Mouse (Mus musculus) forebrain, embryonic 11.5 days (tissue): Measurements from ENCODE around the gene Lrrtm1. TPM values are rescaled to one million over a fixed set of nuclear protein-coding genes. Genes with fewer than 3 reads are reported as not detected.
A peak's percentile ranks its signal among the peaks of the same experiment; 100 is the strongest.

ENCODE experiments used
- ATAC-seq: fragments of 200-750 bp; cut with Nextera tagmentation; replicated peaks from 2 replicates; pipeline ENCODE4 v1.8.0; 2017; ENCODE audit warnings: moderate TSS enrichment; ENCODE audit not compliant: low FRiP score
- DNase-seq: peaks from one replicate; pipeline ENCODE4 v3.0.0-alpha.2; 2017; ENCODE audit warnings: low spot score
- H3K27ac ChIP-seq: fragments of 300-500 bp; sonication (generic); 2 replicates; pipeline ENCODE4 v1.5.1; 2014; ENCODE audit warnings: low read depth, low read length
- H3K27me3 ChIP-seq: fragments of 300-500 bp; sonication (generic); 2 replicates; pipeline ENCODE4 v1.6.1; 2014; ENCODE audit warnings: mild to moderate bottlenecking, low read length, mixed read lengths; ENCODE audit not compliant: control insufficient read depth, insufficient read depth
- H3K36me3 ChIP-seq: fragments of 300-500 bp; sonication (generic); 2 replicates; pipeline ENCODE4 v1.6.1; 2014; ENCODE audit warnings: mild to moderate bottlenecking, low read length, moderate library complexity, mixed read lengths; ENCODE audit not compliant: control insufficient read depth, insufficient read depth
- H3K4me1 ChIP-seq: fragments of 300-500 bp; sonication (generic); replicated peaks from 2 replicates; pipeline ENCODE4 v1.6.1; 2014; ENCODE audit warnings: low read length, mixed read lengths; ENCODE audit not compliant: control insufficient read depth, insufficient read depth
- H3K4me2 ChIP-seq: fragments of 300-500 bp; sonication (generic); 2 replicates; pipeline ENCODE4 v1.6.1; 2014; ENCODE audit warnings: low read depth, mild to moderate bottlenecking, low read length, moderate library complexity, mixed read lengths; ENCODE audit not compliant: severe bottlenecking
- H3K4me3 ChIP-seq: fragments of 300-500 bp; sonication (generic); 2 replicates; pipeline ENCODE4 v1.5.1; 2014; ENCODE audit warnings: low read depth, low read length
- H3K9ac ChIP-seq: fragments of 300-500 bp; sonication (generic); 2 replicates; pipeline ENCODE4 v1.6.1; 2014; ENCODE audit warnings: low read length
- H3K9me3 ChIP-seq: fragments of 300-500 bp; sonication (generic); 2 replicates; pipeline ENCODE4 v1.6.1; 2016; ENCODE audit warnings: low read length, mixed read lengths; ENCODE audit not compliant: control insufficient read depth
- WGBS: fragments of 180-500 bp; shearing (Covaris S2); extraction: QIAGEN DNeasy Blood & Tissue Kit; methylation state at CpG from one replicate; pipeline ENCODE4 v1.1.7; 2014; 5-methylcytosine and 5-hydroxymethylcytosine counted together
- polyA plus RNA-seq: library from polyadenylated mRNA; unstranded; fragments of >200 nt; fragmentation: Nextera tagmentation; extraction: Ambion mirVana; gene quantifications from 2 replicates; pipeline ENCODE4 v1.2.1, GENCODE M21; 2014

Gene Lrrtm1
- polyA plus RNA-seq: 11.5 and 12.6 TPM in 2 replicates

DNA sequence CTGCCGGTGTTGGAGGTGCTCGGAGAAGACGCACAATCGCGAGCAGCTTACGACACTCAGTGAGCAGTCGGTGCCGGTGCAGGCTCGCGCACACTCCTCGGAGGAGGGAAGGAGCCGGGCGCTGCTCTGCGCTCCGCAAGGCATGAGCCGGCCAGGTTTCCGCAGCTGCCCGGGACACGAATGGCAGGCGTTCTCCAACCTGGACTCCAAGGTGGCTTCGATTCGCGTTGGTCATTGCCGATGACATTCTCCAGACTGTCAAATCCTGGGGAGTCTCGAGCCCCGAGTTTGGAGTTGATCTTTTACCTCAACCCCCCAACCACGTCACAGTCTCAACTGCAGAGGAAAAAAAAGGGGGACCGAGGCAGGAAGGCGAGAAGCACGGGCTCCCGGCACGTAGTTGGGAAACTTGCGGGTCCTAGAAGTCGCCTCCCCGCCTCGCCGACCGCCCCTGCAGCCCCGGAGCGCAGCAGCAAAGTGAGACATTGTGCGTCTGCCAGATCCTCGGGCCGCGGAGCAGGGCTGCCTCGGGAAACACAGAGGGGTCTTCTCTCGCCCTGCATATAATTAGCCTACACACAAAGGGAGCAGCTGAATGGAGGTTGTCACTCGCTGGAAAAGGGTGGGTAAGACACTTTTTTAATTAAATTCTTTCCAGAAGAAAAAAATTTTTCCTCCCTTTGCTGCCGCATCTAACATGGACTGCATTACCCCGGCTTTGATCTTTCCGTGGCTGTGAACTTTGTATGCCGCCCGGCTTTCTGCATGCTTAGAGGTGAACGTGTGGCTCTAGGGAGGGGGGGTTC is at the start of gene Lrrtm1:
Lrrtm1 (plus strand) TSS at position 89 of the 806 bp plus-strand sequence.
- Histone ChIP-seq H3K27ac (peak within 1 kb of the TSS; percentile 78), H3K4me1 (0 out of 2 replicates have a peak, but pooled peaks cover 3% of the 10 kb centered on the region), H3K9me3 (no peaks in the 10 kb centered on the region), H3K4me3 (peak within 1 kb of the TSS; percentile 47), H3K4me2 (peak within 1 kb of the TSS; percentile 78), H3K9ac (peak within 1 kb of the TSS; percentile 64), H3K36me3 (no peaks in the 10 kb centered on the region), H3K27me3 (peaks cover 15% of the 10 kb centered on the region)
- under 1% methylated on average over 53 of the region's 53 CpGs for WGBS
- DNase-seq (peak; percentile 86), ATAC-seq (peak; percentile 88)

GRCm38 (mm10) chr6:77196650-77197049 is 45.8 kb upstream of the Lrrtm1 start:
- no peaks in the 10 kb centered on the region for H3K27me3 ChIP-seq
- H3K36me3 ChIP-seq: no peaks in the 10 kb centered on the region
- H3K4me2 ChIP-seq: no peak overlapping the region
- no peak for DNase-seq
- WGBS: 90% methylated on average over 3 of the region's 3 CpGs
- H3K27ac ChIP-seq: no peak overlapping the region
- H3K4me3 ChIP-seq: no peak overlapping the region
- no peaks in the 10 kb centered on the region for H3K9me3 ChIP-seq
- no peak overlapping the region for H3K9ac ChIP-seq
- H3K4me1 ChIP-seq: 0 out of 2 replicates have a peak, but pooled peaks cover 2% of the 10 kb centered on the region
- no peak for ATAC-seq

DNA sequence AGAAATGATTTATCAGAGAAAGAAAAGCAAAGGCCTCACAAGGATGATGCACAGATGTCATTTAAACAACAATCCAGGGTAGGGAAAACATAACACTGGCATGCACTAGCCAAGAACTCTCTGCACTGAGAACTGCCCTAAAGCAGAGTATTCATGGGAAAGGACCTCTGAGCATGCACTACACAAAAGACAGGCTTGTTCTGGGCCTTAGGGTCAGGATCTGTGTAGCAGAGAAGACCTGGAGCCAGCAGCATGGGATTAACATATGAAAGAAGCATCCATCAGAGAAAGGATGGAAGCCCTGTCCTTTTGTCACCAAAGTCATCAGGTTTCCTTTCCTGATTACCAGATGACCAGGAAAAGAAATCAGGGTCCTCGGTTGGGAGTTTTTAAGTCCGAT is 43.1 kb upstream of the Lrrtm1 start:
- H3K27me3 ChIP-seq: no peaks in the 10 kb centered on the region
- DNase-seq (no peak), ATAC-seq (no peak)
- H3K27ac ChIP-seq: no peak overlapping the region
- H3K4me2 ChIP-seq: no peak overlapping the region
- no peak overlapping the region for H3K9ac ChIP-seq
- H3K9me3 ChIP-seq: no peaks in the 10 kb centered on the region
- WGBS: 36% methylated on average over 2 of the region's 2 CpGs
- H3K36me3 ChIP-seq: no peaks in the 10 kb centered on the region
- no peak overlapping the region for H3K4me3 ChIP-seq
- 0 out of 2 replicates have a peak, but pooled peaks cover 2% of the 10 kb centered on the region for H3K4me1 ChIP-seq

DNA sequence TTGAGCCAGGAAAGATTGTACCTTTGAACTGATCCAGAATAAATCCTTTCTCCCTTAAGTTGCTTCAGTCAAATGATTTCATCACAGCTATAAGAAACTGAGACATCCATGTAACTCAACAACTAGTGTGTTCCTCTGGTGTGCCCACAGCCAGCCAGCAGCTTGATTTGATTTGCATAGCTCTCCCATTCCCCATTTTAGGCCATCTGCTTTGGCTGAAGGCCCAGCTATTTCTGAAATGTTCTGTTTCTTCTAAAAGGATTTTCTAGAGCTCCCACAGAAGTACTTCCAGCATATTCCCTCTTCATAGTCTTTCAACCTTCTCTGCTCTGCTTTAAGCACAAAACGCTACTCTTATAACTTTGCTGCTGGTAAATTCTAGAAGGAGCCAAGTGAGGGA is 33.3 kb upstream of the Lrrtm1 start:
- DNase-seq (no peak), ATAC-seq (no peak)
- H3K4me2 ChIP-seq: no peak overlapping the region
- no peaks in the 10 kb centered on the region for H3K9me3 ChIP-seq
- no peaks in the 10 kb centered on the region for H3K27me3 ChIP-seq
- 95% methylated on average over 1 of the region's 1 CpGs for WGBS
- no peak overlapping the region for H3K27ac ChIP-seq
- 0 out of 2 replicates have a peak, but pooled peaks cover 2% of the 10 kb centered on the region for H3K4me1 ChIP-seq
- no peak overlapping the region for H3K9ac ChIP-seq
- no peak overlapping the region for H3K4me3 ChIP-seq
- H3K36me3 ChIP-seq: no peaks in the 10 kb centered on the region

- no peak for DNase-seq
- H3K9ac ChIP-seq: no peak overlapping the region
- 77% methylated on average over 3 of the region's 3 CpGs for WGBS
- no peak for ATAC-seq
- no peaks in the 10 kb centered on the region for H3K27me3 ChIP-seq
- no peaks in the 10 kb centered on the region for H3K36me3 ChIP-seq
- no peak overlapping the region for H3K4me3 ChIP-seq
- H3K4me1 ChIP-seq: 0 out of 2 replicates have a peak, but pooled peaks cover 2% of the 10 kb centered on the region
- H3K27ac ChIP-seq: no peak overlapping the region
- no peaks in the 10 kb centered on the region for H3K9me3 ChIP-seq
- H3K4me2 ChIP-seq: no peak overlapping the region
These were observed 32.6 kb upstream of the Lrrtm1 start for GRCm38 (mm10) chr6:77209929-77210328.

GRCm38 (mm10) chr6:77213757-77214409 is 28.6 kb upstream of the Lrrtm1 start:
- Histone ChIP-seq H3K27me3 (no peaks in the 10 kb centered on the region), H3K9ac (no peak overlapping the region; the same call in 1 of the 2 replicates), H3K9me3 (no peaks in the 10 kb centered on the region), H3K4me3 (no peak overlapping the region), H3K4me1 (0 out of 2 replicates have a peak, but pooled peaks cover 2% of the 10 kb centered on the region), H3K4me2 (no peak overlapping the region), H3K27ac (no peak overlapping the region), H3K36me3 (no peaks in the 10 kb centered on the region)
- DNase-seq (no peak), ATAC-seq (no peak)
- WGBS: 39% methylated on average over 3 of the region's 3 CpGs

GRCm38 (mm10) chr6:77215322-77215721 is 27.2 kb upstream of the Lrrtm1 start:
- Histone ChIP-seq H3K9ac (no peak overlapping the region), H3K4me1 (peaks cover 2% of the 10 kb centered on the region; the same call in 1 of the 2 replicates), H3K4me3 (no peak overlapping the region), H3K27me3 (no peaks in the 10 kb centered on the region), H3K36me3 (no peaks in the 10 kb centered on the region), H3K4me2 (no peak overlapping the region), H3K9me3 (no peaks in the 10 kb centered on the region), H3K27ac (no peak overlapping the region)
- 78% methylated on average over 4 of the region's 4 CpGs for WGBS
- no peak for DNase-seq
- no peak; the same call in 1 of the 2 replicates for ATAC-seq

DNA sequence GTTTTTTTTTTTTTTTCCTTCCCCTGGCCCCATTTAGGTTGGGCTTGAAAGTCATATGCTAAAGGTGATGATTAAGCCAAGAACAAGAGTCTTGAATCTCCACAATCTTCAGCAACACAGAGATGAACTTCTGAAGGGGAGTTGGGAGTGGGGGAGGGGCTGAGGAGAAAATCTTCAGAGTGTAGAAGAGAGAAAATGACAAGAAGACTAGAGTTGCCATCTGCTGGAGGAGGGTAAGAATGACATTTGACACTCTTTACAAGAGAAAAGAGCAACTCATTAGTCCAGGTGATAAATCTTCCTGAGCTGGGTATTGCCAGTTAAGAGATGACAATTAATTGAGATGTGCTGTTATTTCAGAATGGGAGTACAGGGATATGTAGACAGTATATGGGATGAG is 23.6 kb upstream of the Lrrtm1 start:
- Histone ChIP-seq H3K9me3 (no peaks in the 10 kb centered on the region), H3K27me3 (no peaks in the 10 kb centered on the region), H3K36me3 (no peaks in the 10 kb centered on the region), H3K4me2 (no peak overlapping the region), H3K27ac (no peak overlapping the region), H3K4me3 (no peak overlapping the region), H3K9ac (no peak overlapping the region), H3K4me1 (peaks cover 9% of the 10 kb centered on the region)
- ATAC-seq: no peak
- no peak for DNase-seq
